16 mouse cellular contexts compared by ENCODE assay signal in the genomic region with DNA sequence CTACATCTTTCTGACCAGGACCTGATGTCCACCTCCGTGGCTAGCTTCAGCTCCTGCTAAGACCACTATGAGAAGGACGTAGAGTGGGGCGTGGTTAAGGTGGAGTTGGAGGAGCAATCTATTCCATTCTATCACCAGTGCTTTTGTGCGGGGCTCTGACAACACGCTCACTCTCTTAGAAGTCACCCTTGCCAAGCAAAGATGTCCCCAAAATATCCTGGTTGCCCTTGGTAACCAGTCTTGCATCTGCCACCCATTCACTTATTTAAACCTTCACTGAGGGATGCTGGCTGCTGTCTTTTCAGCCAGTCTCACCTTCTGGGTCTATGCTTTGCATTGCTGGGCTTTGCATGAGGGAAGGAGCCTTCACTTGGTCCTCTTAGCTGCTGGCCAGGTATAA.
DNase-seq lines count a peak whose midpoint lies in the region; ATAC-seq lines count a peak whose summit lies in the region.
"Had no signal": no experiment of that assay in that cellular context is flagged by ENCODE, and none has a peak within 500 bp of the region (broad histone marks: within the 10 kb centered on the region; RNA-seq: fewer than 3 reads in every experiment).

No protein-coding gene starts in this region.

- no peak overlapping the region for H3K27ac ChIP-seq in intestine, embryonic 15.5 days
- H3K27ac ChIP-seq: heart, adult 2 months; kidney, embryonic 15.5 days had no signal

- H3K4me3 ChIP-seq in intestine, embryonic 15.5 days (replicated peaks): no peak overlapping the region
- H3K4me3 ChIP-seq: heart, adult 2 months; kidney, embryonic 15.5 days; megakaryocyte, embryonic 14.5 days had no signal

- H3K9me3 ChIP-seq in intestine, embryonic 15.5 days: no peaks in the 10 kb centered on the region
- H3K9me3 ChIP-seq: kidney, embryonic 15.5 days had no signal

- H3K9ac ChIP-seq in intestine, embryonic 15.5 days: no peak overlapping the region
- H3K9ac ChIP-seq: kidney, embryonic 15.5 days; liver, postnatal 0 days had no signal

- DNase-seq in frontal cortex, postnatal 25 days (ENCODE audit: low spot score in 2 of 2): peak; percentile 27
- peak; percentile 59 to 70 for DNase-seq in left cerebral cortex, adult 9 months (ENCODE audit: low spot score in 2 of 2)
- peak; percentile 58 for DNase-seq in right cerebral cortex, postnatal 25 days
- DNase-seq in gastrocnemius, adult 8-10 months (ENCODE audit: low spot score in 2 of 2): no peak
- DNase-seq in natural killer cell, adult 2 months (ENCODE audit: low spot score in 2 of 2): no peak
- DNase-seq: adrenal gland, postnatal 36 days; cerebellum, adult 9-10 months; gastrocnemius, postnatal 10 days; heart, adult 2 months; liver, postnatal 0 days; lung, postnatal 14 days; thymus, adult 18-20 months had no signal

- no peaks in the 10 kb centered on the region for H3K27me3 ChIP-seq in intestine, embryonic 15.5 days (replicated peaks)
- H3K27me3 ChIP-seq: kidney, embryonic 15.5 days; megakaryocyte, embryonic 14.5 days had no signal

- H3K36me3 ChIP-seq in intestine, embryonic 15.5 days: no peaks in the 10 kb centered on the region
- H3K36me3 ChIP-seq: kidney, embryonic 15.5 days had no signal

- no peaks in the 10 kb centered on the region for H3K4me1 ChIP-seq in intestine, embryonic 15.5 days (replicated peaks)
- H3K4me1 ChIP-seq: kidney, embryonic 15.5 days; megakaryocyte, embryonic 14.5 days had no signal

- H3K4me2 ChIP-seq in intestine, embryonic 15.5 days (replicated peaks): no peak overlapping the region
- H3K4me2 ChIP-seq: kidney, embryonic 15.5 days had no signal

- peak; percentile 93 for ATAC-seq in frontal cortex, adult (ENCODE audit: low TSS enrichment)
- ATAC-seq in intestine, embryonic 15.5 days: no peak
- ATAC-seq: liver, postnatal 0 days had no signal

- WGBS in intestine, embryonic 15.5 days: 92% methylated on average over 5 of the region's 5 CpGs

Comparison
In these comparisons a context has a peak if more than half of its experiments do, and no peak if none do; other contexts are left out.
1. DNase-seq: peak in frontal cortex, postnatal 25 days (2 of 2), left cerebral cortex, adult 9 months (2 of 2) and right cerebral cortex, postnatal 25 days (single experiment); none in gastrocnemius, adult 8-10 months (0 of 2) and natural killer cell, adult 2 months (0 of 2).